In the genomic region with DNA sequence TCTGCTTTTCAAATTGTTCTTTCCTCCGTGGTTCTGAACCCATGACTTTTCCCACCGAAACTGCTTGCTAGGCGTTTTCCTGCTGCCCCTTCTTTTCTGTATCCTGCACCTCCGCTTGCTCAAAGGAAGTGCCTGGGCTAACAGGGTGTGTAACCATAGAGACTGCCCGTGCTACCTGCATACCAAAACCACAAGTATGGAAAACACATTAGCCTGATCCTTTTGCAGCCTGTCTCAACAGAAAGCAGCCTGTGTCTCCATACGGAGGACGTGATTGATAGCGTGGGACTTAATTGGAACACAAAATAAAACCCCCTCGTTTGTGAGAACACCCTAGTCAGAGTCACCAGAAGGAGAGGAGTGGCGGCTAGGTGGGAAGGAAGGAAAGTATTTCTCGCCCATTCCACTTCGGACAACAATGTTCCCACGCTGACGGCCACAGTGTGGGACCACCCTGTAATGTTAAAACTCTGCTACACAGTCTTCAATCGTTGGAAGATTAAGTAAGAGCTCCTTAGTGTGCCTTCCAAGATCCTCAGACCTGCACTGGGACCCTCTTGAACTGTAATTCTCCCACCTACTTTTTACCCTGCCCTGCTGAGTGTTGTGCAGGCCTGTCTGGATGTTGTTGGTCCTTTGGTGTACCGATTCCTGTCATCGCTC, we compare ENCODE assay signal across 13 mouse cellular contexts. TPM values are rescaled to one million over a fixed set of nuclear protein-coding genes. Genes with fewer than 3 reads are reported as not detected.
DNase-seq lines count a peak whose midpoint lies in the region; ATAC-seq and TF ChIP-seq lines count a peak whose summit lies in the region.
"Had no signal": no experiment of that assay in that cellular context is flagged by ENCODE, and none has a peak within 500 bp of the region (broad histone marks: within the 10 kb centered on the region; RNA-seq: fewer than 3 reads in every experiment).

No protein-coding gene starts in this region.

- no peak for TF ChIP-seq POLR2A in kidney, adult 2 months (IDR thresholded peaks at IDR 0.05; ENCODE audit: low read depth, low read length)

- WGBS in kidney, adult 2 months, result 55% methylated on average over 17 of the region's 17 CpGs
- WGBS in forebrain, embryonic 13.5 days, result 29% methylated on average over 17 of the region's 17 CpGs
- 76% methylated on average over 17 of the region's 17 CpGs for WGBS in limb, embryonic 10.5 days
- 22% methylated on average over 17 of the region's 17 CpGs for WGBS in neural tube, embryonic 12.5 days

- no peaks in the 10 kb centered on the region for H3K27me3 ChIP-seq in kidney, adult 2 months (replicated peaks; ENCODE audit: control insufficient read depth, insufficient read depth, low read length)
- no peaks in the 10 kb centered on the region for H3K27me3 ChIP-seq in forebrain, embryonic 13.5 days
- H3K27me3 ChIP-seq in limb, embryonic 10.5 days (ENCODE audit: low read depth, poor library complexity, severe bottlenecking), result no peaks in the 10 kb centered on the region
- no peaks in the 10 kb centered on the region for H3K27me3 ChIP-seq in neural tube, embryonic 12.5 days (replicated peaks)
- H3K27me3 ChIP-seq: heart, embryonic 15.5 days; liver, embryonic 12.5 days had no signal

- H3K4me3 ChIP-seq in kidney, adult 2 months (ENCODE audit: insufficient read depth, low read depth, low read length), result no peak overlapping the region
- H3K4me3 ChIP-seq in forebrain, embryonic 13.5 days, result no peak overlapping the region
- no peak overlapping the region for H3K4me3 ChIP-seq in limb, embryonic 10.5 days
- no peak overlapping the region for H3K4me3 ChIP-seq in neural tube, embryonic 12.5 days
- H3K4me3 ChIP-seq: heart, embryonic 15.5 days; liver, embryonic 12.5 days had no signal

- H3K4me2 ChIP-seq in forebrain, embryonic 13.5 days, result peak overlapping the region; percentile 18
- peak overlapping the region; percentile 47 for H3K4me2 ChIP-seq in neural tube, embryonic 12.5 days (replicated peaks)
- H3K4me2 ChIP-seq: heart, embryonic 15.5 days; liver, embryonic 12.5 days had no signal

- H3K36me3 ChIP-seq in kidney, adult 2 months (ENCODE audit: control insufficient read depth, insufficient read depth, low read length), result no peaks in the 10 kb centered on the region
- no peaks in the 10 kb centered on the region for H3K36me3 ChIP-seq in forebrain, embryonic 13.5 days (ENCODE audit: poor library complexity, severe bottlenecking)
- H3K36me3 ChIP-seq in limb, embryonic 10.5 days, result no peaks in the 10 kb centered on the region
- no peaks in the 10 kb centered on the region for H3K36me3 ChIP-seq in neural tube, embryonic 12.5 days
- H3K36me3 ChIP-seq: heart, embryonic 15.5 days; liver, embryonic 12.5 days had no signal

- TF ChIP-seq CTCF in kidney, adult 2 months (conservative IDR thresholded peaks at IDR 0.05; ENCODE audit: insufficient read depth, insufficient read length, low read depth, low read length), result no peak

- no peak for DNase-seq in kidney, adult 2 months
- DNase-seq in kidney, adult 11 months, result no peak
- DNase-seq in limb, embryonic 10.5 days (ENCODE audit: low spot score), result no peak
- DNase-seq in thymus, postnatal 0 days (ENCODE audit: low spot score), result no peak
- DNase-seq: kidney, postnatal 10 days had no signal

- peak; percentile 70 for ATAC-seq in forebrain, embryonic 13.5 days
- ATAC-seq in neural tube, embryonic 12.5 days (ENCODE audit: low FRiP score, low read depth), result peak; percentile 77
- ATAC-seq in cerebellum, adult (ENCODE audit: insufficient number of reproducible peaks, low FRiP score, low TSS enrichment), result no peak
- no peak for ATAC-seq in erythroblast, adult 5-6 weeks (replicated peaks; ENCODE audit: low FRiP score, poor library complexity, severe bottlenecking)
- ATAC-seq: liver, embryonic 12.5 days had no signal

- no peaks in the 10 kb centered on the region for H3K9me3 ChIP-seq in forebrain, embryonic 13.5 days (replicated peaks)
- no peaks in the 10 kb centered on the region for H3K9me3 ChIP-seq in limb, embryonic 10.5 days (replicated peaks)
- no peaks in the 10 kb centered on the region for H3K9me3 ChIP-seq in neural tube, embryonic 12.5 days
- H3K9me3 ChIP-seq: heart, embryonic 15.5 days; liver, embryonic 12.5 days had no signal

- peaks cover 34% of the 10 kb centered on the region for H3K4me1 ChIP-seq in kidney, adult 2 months (ENCODE audit: control insufficient read depth, insufficient read depth, low read length)
- H3K4me1 ChIP-seq in forebrain, embryonic 13.5 days, result peaks cover 40% of the 10 kb centered on the region
- peaks cover 7% of the 10 kb centered on the region for H3K4me1 ChIP-seq in limb, embryonic 10.5 days
- H3K4me1 ChIP-seq in neural tube, embryonic 12.5 days, result peaks cover 19% of the 10 kb centered on the region; the same call in 1 of the 2 replicates
- H3K4me1 ChIP-seq: heart, embryonic 15.5 days; liver, embryonic 12.5 days had no signal

- no peak overlapping the region for H3K9ac ChIP-seq in forebrain, embryonic 13.5 days
- H3K9ac ChIP-seq in neural tube, embryonic 12.5 days, result no peak overlapping the region
- H3K9ac ChIP-seq: heart, embryonic 15.5 days; liver, embryonic 12.5 days had no signal

- peak overlapping the region; percentile 84 for H3K27ac ChIP-seq in kidney, adult 2 months (ENCODE audit: insufficient read depth, low read depth, low read length)
- peak overlapping the region; percentile 48; the same call in 1 of the 2 replicates for H3K27ac ChIP-seq in forebrain, embryonic 13.5 days
- peak overlapping the region; percentile 36; the same call in 1 of the 2 replicates for H3K27ac ChIP-seq in limb, embryonic 10.5 days
- H3K27ac ChIP-seq in neural tube, embryonic 12.5 days, result peak overlapping the region; percentile 28; the same call in 1 of the 2 replicates
- H3K27ac ChIP-seq: heart, embryonic 15.5 days; liver, embryonic 12.5 days had no signal

RNA-seq across cellular contexts. Expression of gene Phyhipl, which starts 15.6 kb away (rescaled TPM):
- polyA plus RNA-seq in kidney, adult 2 months (2012; rRNA removed), result 71.8 and 75.4 TPM in 2 replicates
- 85.8 and 89.9 TPM in 2 replicates for polyA plus RNA-seq in forebrain, embryonic 13.5 days (2015; fragmentation: Nextera tagmentation; extraction: Ambion mirVana)
- 2.0 and 2.8 TPM in 2 replicates for polyA plus RNA-seq in limb, embryonic 10.5 days (2016; fragmentation: Nextera tagmentation; extraction: Ambion mirVana)
- polyA plus RNA-seq in neural tube, embryonic 12.5 days (2016; fragmentation: Nextera tagmentation; extraction: Ambion mirVana), result 202 and 203 TPM in 2 replicates
- 2.3 and 2.6 TPM in 2 replicates for polyA plus RNA-seq in thymus, postnatal 0 days (2015; fragmentation: Nextera tagmentation; extraction: Ambion mirVana)
- not detected in 2 replicates for total RNA-seq in erythroblast, adult 5-6 weeks (2015; ENCODE audit: low replicate concordance)
- 0.14 TPM in 1 of 2 replicates, not detected in the other for total RNA-seq in erythroblast, adult 5-6 weeks (2017; ENCODE audit: low replicate concordance)
- total RNA-seq: common myeloid progenitor, adult 5-6 weeks; gastrocnemius, adult 18-20 months had no signal

Comparison
In these comparisons a context has a peak if more than half of its experiments do, and no peak if none do; other contexts are left out.
1. H3K27ac ChIP-seq: peak in every context shown above with its lines; median percentile 84 in kidney, adult 2 months; 48 in forebrain, embryonic 13.5 days; 36 in limb, embryonic 10.5 days; 28 in neural tube, embryonic 12.5 days.
2. ATAC-seq: peak in forebrain, embryonic 13.5 days (single experiment) and neural tube, embryonic 12.5 days (single experiment); none in cerebellum, adult (single experiment) and erythroblast, adult 5-6 weeks (single experiment).
3. RNA of gene Phyhipl, which starts 15.6 kb away (polyA plus RNA-seq): 202 to 203 TPM in neural tube, embryonic 12.5 days, 85.8 to 89.9 TPM in forebrain, embryonic 13.5 days and 71.8 to 75.4 TPM in kidney, adult 2 months; 2.0 to 2.8 TPM in limb, embryonic 10.5 days and 2.3 to 2.6 TPM in thymus, postnatal 0 days; every median in the first group is over 10 times any median in the second.